Mouse (Mus musculus) skeletal muscle tissue, adult 2 months (tissue): ENCODE measurements at regions not wholly inside any gene's neighbourhood (a gene's known extent, or its start where the extent isn't known, plus 50 kb on each side); places are given as distances from the start of the nearest gene placed in this dataset.

ENCODE experiments used
- DNase-seq: peaks from one replicate; pipeline ENCODE4 v3.0.0-alpha.2; 2012; ENCODE audit warnings: low read depth, low spot score

DNA sequence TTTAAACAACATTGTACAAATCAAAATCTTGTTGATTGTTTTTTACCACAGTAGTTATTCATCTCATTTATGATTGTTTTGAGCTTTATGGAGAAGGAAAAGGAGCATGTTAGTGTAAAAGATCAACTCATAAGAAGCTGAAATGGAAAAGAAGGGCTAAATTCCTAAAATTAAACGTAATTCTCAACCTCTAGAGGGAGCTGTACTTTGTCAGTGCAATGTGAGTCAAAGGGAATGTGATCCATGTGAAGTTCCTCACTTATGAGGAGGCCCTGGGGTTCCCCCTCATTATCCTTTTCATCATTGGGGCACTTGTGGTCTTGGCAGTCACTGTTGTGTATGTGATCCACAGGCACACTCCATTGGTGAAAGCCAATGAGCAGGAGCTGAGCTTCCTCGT lies 54.0 kb upstream of the Vmn2r7 start:
- DNase-seq: no peak

- no peak for DNase-seq
Measured at GRCm38 (mm10) chr3:64901317-64901892, 56.8 kb upstream of the Vmn2r7 start.

DNA sequence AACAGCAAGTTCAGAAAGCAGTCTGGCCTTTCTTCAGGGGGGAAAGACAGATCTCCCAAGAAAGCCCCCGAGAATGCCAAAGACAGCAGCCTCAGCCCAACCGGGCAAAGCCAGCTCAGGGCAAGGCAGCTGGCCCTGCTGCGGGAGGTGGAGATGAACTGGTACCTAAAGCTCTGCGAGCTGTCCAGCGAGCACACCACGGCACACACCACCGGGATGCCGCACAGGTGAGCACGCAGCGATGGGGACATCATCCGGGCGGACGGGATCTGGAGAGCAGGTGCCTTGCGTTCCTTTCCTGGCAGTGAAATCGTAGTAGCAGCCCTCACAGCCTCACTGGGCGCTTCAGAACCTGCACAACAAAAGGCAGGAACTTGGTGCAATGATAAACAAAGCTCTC lies 104.7 kb upstream of the Vmn2r7 start:
- no peak for DNase-seq

- no peak for DNase-seq
Measured at GRCm38 (mm10) chr3:64964667-64965415, 120.3 kb upstream of the Vmn2r7 start.

DNA sequence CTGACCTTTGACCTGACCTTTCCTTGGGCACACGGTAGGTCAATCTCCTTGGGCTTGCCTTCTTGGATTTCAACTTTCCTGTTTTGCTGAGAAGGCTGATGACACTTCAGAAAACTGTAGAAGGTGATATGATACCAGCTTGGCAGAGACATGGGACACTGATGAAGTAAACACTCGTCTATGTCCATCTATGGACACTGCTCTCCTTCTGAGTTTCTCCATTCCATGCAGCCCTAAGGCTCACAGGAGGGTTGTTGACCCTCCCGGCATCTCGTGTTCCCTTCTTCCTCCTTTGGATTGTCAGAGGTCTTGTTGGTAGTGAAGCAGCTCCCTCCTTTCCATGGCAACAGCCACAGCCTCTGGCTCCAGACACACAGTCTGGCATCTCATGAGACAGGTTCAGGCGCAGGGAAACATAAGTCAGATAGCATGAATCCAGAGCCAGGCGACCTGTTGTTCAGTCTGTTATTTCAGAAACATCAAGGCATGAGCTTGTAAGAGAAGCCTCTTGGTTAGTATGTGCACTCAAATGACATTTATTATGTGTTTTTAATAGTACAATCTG lies 120.9 kb upstream of the Vmn2r7 start:
- peak; percentile 85 for DNase-seq

GRCm38 (mm10) chr3:64968275-64968674 lies 123.7 kb upstream of the Vmn2r7 start:
- no peak for DNase-seq

GRCm38 (mm10) chr3:64984369-64984768 lies 124.8 kb upstream of the Kcnab1 start:
- no peak for DNase-seq

- peak; percentile 10 for DNase-seq
Measured at GRCm38 (mm10) chr3:64987665-64988064, 121.5 kb upstream of the Kcnab1 start.

DNA sequence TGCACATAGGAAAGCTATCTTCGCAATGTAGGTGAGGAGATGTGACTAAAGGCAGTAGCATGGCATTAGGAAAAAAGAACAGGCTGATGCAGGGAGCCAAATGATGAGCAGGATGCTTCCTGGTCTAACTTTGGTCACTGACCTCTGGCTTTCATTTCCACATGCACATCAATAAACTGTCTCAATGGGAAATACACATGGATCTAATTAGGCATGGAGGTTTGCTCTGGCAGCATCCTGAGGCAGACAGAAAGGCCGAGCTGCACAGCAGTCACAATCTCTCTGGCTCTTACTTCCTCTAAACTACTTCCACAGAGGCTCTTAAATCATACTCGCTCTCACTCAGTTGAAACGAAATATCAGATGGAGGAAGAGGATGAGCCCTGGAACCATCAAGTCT lies 112.7 kb upstream of the Kcnab1 start:
- no peak for DNase-seq

DNA sequence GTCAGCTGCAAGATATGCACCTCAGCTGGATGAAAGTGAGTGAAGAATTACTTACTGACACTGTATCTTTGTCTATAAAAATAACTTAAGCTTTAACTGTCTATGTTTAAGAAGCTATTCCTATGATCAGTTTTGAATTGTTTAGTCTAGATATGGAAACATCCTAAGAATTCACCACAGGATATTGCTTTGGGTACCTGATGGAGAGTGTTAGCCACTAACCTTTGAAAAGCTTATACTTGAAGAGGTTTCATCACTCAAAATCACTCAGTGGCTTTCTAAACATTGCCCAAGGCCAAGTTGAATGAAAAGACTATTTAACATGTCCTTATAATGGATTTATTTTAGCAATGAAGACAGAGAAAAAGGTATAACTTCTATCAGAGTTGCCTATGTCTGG lies 111.6 kb upstream of the Kcnab1 start:
- no peak for DNase-seq

GRCm38 (mm10) chr3:65001131-65001530 lies 108.1 kb upstream of the Kcnab1 start:
- no peak for DNase-seq

GRCm38 (mm10) chr3:65002578-65002977 lies 106.6 kb upstream of the Kcnab1 start:
- DNase-seq: no peak

DNA sequence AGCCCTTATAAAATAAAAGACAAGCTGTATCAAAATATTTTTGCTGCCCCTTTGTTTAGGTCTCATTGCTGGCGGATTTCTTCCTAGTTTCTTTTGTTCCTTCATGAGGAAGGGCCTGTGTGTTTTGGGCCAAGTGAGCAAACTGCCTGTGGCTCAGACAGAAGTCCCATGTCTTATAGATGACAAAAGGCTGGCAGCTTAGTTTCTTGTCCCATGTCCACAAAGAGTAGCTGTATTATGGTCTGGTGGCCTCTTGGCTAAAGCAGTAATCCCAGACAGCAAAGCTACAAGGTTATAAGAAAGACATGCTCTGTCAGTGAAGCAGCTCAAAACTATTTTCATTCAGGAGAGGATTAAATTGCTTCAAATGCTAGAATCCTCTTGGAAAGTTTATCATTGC lies 103.1 kb upstream of the Kcnab1 start:
- no peak for DNase-seq

DNA sequence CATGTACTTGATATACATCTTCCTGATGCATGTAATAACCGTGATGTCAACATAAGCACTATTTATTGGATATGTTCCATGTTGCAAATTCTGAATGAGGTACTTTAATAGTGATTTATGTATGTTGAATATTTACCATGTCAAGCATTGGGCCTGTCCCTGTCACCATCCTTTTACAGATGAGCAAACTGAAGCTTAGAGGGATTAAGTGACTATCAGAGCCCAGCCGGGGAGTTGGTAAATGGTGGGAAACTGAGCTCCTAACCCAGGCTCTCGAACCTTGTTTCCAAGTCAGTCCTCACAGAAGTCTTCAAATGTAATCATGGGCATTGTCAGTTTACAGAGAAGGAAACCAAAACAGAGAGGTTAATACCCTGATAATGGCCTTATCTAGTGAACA lies 102.6 kb upstream of the Kcnab1 start:
- DNase-seq: no peak

DNA sequence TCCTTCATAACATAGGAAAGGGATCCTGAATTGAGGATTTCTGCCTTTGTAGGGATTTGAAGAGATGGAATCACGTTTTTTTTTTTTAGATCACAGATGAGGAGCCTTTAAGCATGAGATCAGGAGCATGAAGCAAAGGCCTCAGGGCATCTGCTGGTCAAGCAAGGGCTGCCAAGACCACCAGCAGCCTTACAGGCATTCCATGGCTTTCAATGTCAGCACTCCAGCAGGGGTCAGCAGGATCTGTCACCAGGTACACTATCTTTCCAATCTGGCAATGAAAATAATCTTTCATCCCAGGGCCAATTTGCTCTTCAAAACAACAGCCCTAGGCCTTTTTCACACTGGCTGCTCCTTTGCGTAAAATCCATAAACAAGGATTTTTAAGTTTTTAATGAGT lies 85.3 kb upstream of the Kcnab1 start:
- DNase-seq: no peak

GRCm38 (mm10) chr3:65037626-65038025 lies 71.6 kb upstream of the Kcnab1 start:
- no peak for DNase-seq

DNA sequence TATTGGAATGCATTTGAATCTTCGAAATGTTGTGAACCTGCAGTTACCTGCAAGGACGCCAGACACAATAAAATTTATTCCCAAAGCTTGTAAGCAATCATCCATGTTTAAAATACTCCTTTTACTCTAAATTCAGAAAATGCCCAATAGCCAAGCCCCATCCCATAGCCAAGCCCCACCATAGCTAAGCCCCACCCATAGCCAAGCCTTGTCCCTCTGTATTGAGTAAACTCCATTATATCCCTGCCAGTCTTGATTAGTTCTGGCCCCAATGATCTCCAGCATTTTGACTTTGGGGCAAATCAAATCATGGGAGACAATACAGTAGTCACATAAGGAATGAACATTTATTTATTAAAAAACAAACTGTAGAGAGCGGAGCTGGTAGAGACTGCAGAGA lies 61.3 kb upstream of the Kcnab1 start:
- DNase-seq: no peak

DNA sequence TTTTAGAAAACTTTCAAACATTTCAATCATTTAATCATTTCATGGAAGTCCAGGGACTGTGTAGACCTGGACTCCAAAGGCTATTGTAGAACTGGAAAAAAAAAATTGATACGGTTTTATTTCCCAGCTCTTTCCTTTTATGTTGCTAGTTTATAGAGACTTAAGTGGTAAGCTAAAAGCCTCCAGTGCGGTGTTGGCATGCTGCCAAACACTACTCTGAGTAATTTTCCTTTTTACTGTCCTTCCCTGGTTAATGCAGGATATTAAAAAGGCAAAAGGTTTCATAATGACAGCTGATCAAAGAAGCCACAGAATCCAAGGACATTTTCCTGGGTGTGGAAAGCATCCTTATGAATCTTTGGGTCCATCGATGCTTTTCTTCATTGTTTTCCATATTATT lies 53.8 kb upstream of the Kcnab1 start:
- DNase-seq: no peak
